Mouse (Mus musculus) cerebellum, adult 2 months (tissue): ENCODE measurements around the gene Rbfox1.

Experiments
- CTCF ChIP-seq: fragments of 200-500 bp; IDR thresholded peaks from 2 replicates; pipeline ENCODE4 v1.5.1; 2011; ENCODE audit warnings: low read depth, mild to moderate bottlenecking, control low read depth, low read length, moderate library complexity, borderline replicate concordance; ENCODE audit not compliant: insufficient read depth
- POLR2A ChIP-seq: fragments of 200-500 bp; IDR thresholded peaks from 2 replicates; pipeline ENCODE4 v1.6.1; 2011; ENCODE audit warnings: low read length, control low read depth, borderline replicate concordance; ENCODE audit not compliant: insufficient read depth

DNA sequence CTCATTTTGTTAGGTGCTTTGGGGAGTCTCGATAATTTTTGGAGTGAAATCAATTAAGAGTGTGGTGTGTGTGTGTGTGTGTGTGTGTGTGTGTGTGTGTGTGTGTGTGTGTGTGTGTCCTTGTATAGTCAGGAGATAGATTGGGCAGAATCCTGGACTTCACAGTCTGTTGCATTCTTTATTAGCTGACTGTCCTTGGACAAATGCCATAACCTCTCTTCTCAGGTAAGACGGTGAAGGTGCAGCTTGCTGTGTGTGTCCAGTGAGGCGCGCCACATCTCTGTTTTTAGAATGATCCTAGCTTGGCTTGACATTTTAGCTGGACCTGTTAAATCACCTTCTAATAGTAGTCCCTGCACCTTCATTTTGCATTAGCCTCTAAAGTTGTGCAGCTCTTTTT is 112.5 kb downstream of the Rbfox1 start:
- TF ChIP-seq CTCF, result no peak
- TF ChIP-seq POLR2A, result no peak
